Mouse (Mus musculus): Measurements from ENCODE around the gene Paox. TPM values are rescaled to one million over a fixed set of nuclear protein-coding genes. Genes with fewer than 3 reads are reported as not detected.
"Not testable (repeated sequence)": the region's sequence is repeated elsewhere in the genome, so short reads cannot be mapped to it uniquely, and the experiment has no call there.

The Paox gene
- total and polyA plus RNA-seq, 3 experiments = 0.25 TPM; not detected in 2

DNA sequence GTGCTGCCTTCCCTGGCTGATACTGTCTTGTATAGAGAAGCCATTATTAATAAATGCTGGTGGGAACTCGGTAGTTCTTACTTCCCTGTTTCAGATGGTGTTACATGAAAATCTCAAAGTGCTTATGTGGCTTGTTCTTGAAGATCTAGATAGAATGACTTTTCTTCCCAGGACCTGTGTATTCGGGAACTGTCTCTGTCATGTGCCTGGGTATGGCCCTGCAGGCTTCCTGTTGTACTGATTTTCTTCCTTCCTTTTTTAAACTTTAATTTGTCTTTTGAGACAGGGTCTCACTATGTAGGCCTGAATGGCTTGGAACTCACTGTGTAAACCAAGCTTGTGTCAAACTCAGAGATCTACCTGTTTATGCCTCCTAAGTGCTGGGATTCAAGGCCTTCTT lies 12.3 kb downstream of the Paox start:
- Histone ChIP-seq H3K79me2 (ENCODE audit: control insufficient read depth, insufficient read depth, low read length, poor library complexity) (no peaks in the 10 kb centered on the region), H3K27me3 (ENCODE audit: control insufficient read depth in 1 of 2, insufficient read depth in 2 of 2, low read length in 2 of 2) (no peaks in the 10 kb centered on the region), H3K4me3 (ENCODE audit: control insufficient read depth in 1 of 2, insufficient read depth in 1 of 2, low read depth in 2 of 2, low read length in 2 of 2) (no peak overlapping the region), H3K9ac (ENCODE audit: control insufficient read depth, low read depth, low read length, poor library complexity, severe bottlenecking) (no peak overlapping the region), H3K27ac (ENCODE audit: control insufficient read depth, low read depth, low read length) (no peak overlapping the region), H3K4me1 (ENCODE audit: control insufficient read depth in 1 of 2, insufficient read depth in 2 of 2, low read length in 2 of 2) (peaks cover 0 to 4% of the 10 kb centered on the region in 2 experiments; a peak in 1 of 4 replicates), H3K36me3 (ENCODE audit: control insufficient read depth in 1 of 2, insufficient read depth in 2 of 2, low read length in 2 of 2) (peaks cover 0 to 2% of the 10 kb centered on the region in 2 experiments; a peak in 1 of 4 replicates), H3K9me3 (replicated peaks; ENCODE audit: insufficient read depth, low read length) (no peaks in the 10 kb centered on the region)
- TF ChIP-seq MAZ (IDR thresholded peaks at IDR 0.05; ENCODE audit: low read depth, low read length) (no peak), ZC3H11A (IDR thresholded peaks at IDR 0.05; ENCODE audit: low read depth, low read length) (no peak), NRF1 (IDR thresholded peaks at IDR 0.05; ENCODE audit: insufficient read depth, low read depth, low read length, poor library complexity, severe bottlenecking) (no peak)
- no peak for DNase-seq (ENCODE audit: low read depth, low spot score)

DNA sequence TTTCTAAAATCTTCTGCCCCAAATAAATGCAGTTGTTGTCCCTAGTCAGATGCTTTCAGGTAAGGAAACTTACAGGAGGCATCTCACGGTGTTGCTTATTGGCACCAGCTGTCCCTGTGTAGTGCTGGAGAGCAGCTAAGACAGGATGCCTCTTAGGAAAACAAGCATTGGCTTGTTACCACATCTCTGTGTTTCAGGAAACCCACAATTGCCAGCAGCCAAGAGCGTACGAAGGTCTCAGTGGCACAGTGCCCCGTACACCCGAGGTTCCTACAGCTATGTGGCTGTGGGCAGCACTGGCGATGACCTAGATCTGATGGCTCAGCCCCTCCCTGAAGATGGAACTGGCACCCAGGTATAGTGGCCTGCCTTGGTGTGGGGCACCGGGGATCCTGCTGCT lies 16.6 kb downstream of the Paox start:
- H3K4me1 ChIP-seq (ENCODE audit: control insufficient read depth in 1 of 2, insufficient read depth in 2 of 2, low read length in 2 of 2) = peaks cover 0 to 21% of the 10 kb centered on the region in 2 experiments; a peak in 2 of 4 replicates
- H3K9me3 ChIP-seq (replicated peaks; ENCODE audit: insufficient read depth, low read length); H3K27ac ChIP-seq (ENCODE audit: control insufficient read depth, low read depth, low read length); DNase-seq (ENCODE audit: low read depth, low spot score); H3K9ac ChIP-seq (ENCODE audit: control insufficient read depth, low read depth, low read length, poor library complexity, severe bottlenecking); H3K79me2 ChIP-seq (ENCODE audit: control insufficient read depth, insufficient read depth, low read length, poor library complexity); H3K4me3 ChIP-seq (ENCODE audit: control insufficient read depth in 1 of 2, insufficient read depth in 1 of 2, low read depth in 2 of 2, low read length in 2 of 2); H3K27me3 ChIP-seq (ENCODE audit: control insufficient read depth in 1 of 2, insufficient read depth in 2 of 2, low read length in 2 of 2): not testable (repeated sequence)
- H3K36me3 ChIP-seq (ENCODE audit: control insufficient read depth in 1 of 2, insufficient read depth in 2 of 2, low read length in 2 of 2) = peaks cover 0 to 16% of the 10 kb centered on the region in 2 experiments; a peak in 2 of 4 replicates

DNA sequence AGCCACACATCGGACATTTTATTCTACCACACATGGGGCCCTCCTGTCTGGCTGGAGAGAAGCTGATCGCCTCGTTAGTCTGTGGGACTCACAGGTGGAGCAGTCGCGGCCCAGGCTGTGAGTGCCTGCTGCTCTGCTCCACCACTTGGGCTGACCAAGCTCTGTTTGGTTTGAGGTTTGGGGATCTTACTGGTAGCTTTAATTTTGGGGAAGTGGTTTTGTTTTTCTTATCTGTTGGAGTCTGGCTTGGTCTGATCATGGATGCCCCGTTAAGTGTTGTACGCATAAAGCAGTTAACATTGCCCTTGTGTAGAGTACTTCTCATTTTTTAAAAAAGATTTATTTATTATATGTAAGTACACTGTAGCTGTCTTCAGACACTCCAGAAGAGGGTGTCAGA lies 18.4 kb downstream of the Paox start:
- not testable (repeated sequence) for H3K79me2 ChIP-seq (ENCODE audit: control insufficient read depth, insufficient read depth, low read length, poor library complexity); H3K9me3 ChIP-seq (replicated peaks; ENCODE audit: insufficient read depth, low read length); H3K27ac ChIP-seq (ENCODE audit: control insufficient read depth, low read depth, low read length); H3K4me3 ChIP-seq (ENCODE audit: control insufficient read depth in 1 of 2, insufficient read depth in 1 of 2, low read depth in 2 of 2, low read length in 2 of 2); H3K27me3 ChIP-seq (ENCODE audit: control insufficient read depth in 1 of 2, insufficient read depth in 2 of 2, low read length in 2 of 2); H3K9ac ChIP-seq (ENCODE audit: control insufficient read depth, low read depth, low read length, poor library complexity, severe bottlenecking)
- TF ChIP-seq RCOR1 (IDR thresholded peaks at IDR 0.05; ENCODE audit: low read depth, low read length) (peak; percentile 92), EP300 (IDR thresholded peaks at IDR 0.05; ENCODE audit: low read depth in 1 of 2, low read length in 2 of 2) (peak; percentile 81 to 83), SIN3A (IDR thresholded peaks at IDR 0.05; ENCODE audit: low read length) (peak; percentile 58; the same call in 1 of the 2 replicates), TCF12 (IDR thresholded peaks at IDR 0.05; ENCODE audit: low read depth, low read length) (peak; percentile 79), GATA1 (IDR thresholded peaks at IDR 0.05; ENCODE audit: low read depth, low read length) (peak; percentile 83), TAL1 (IDR thresholded peaks at IDR 0.05; ENCODE audit: low read length) (peak; percentile 51), ETS1 (IDR thresholded peaks at IDR 0.05; ENCODE audit: low read depth, low read length) (peak; percentile 48; the same call in 1 of the 2 replicates)
- peaks cover 0 to 21% of the 10 kb centered on the region in 2 experiments; a peak in 2 of 4 replicates for H3K4me1 ChIP-seq (ENCODE audit: control insufficient read depth in 1 of 2, insufficient read depth in 2 of 2, low read length in 2 of 2)
- DNase-seq (ENCODE audit: low read depth, low spot score) = peak; percentile 69
- peaks cover 0 to 16% of the 10 kb centered on the region in 2 experiments; a peak in 2 of 4 replicates for H3K36me3 ChIP-seq (ENCODE audit: control insufficient read depth in 1 of 2, insufficient read depth in 2 of 2, low read length in 2 of 2)
